Mouse (Mus musculus) hindbrain, embryonic 12.5 days (tissue): ENCODE data around the gene Fgf13. TPM values are rescaled to one million over a fixed set of nuclear protein-coding genes. Genes with fewer than 3 reads are reported as not detected.

Experiments used
- ATAC-seq: fragments of 200-750 bp; cut with Nextera tagmentation; 2 replicates; pipeline ENCODE4 v1.8.0; 2017; ENCODE audit warnings: moderate TSS enrichment; ENCODE audit not compliant: low FRiP score
- H3K27ac ChIP-seq: fragments of 300-500 bp; sonication (generic); 2 replicates; pipeline ENCODE4 v1.5.1; 2016; ENCODE audit warnings: mild to moderate bottlenecking
- H3K27me3 ChIP-seq: fragments of 300-500 bp; sonication (generic); 2 replicates; pipeline ENCODE4 v1.6.1; 2016; ENCODE audit warnings: mild to moderate bottlenecking
- H3K36me3 ChIP-seq: fragments of 300-500 bp; sonication (generic); 2 replicates; pipeline ENCODE4 v1.6.1; 2016; ENCODE audit warnings: mild to moderate bottlenecking
- H3K4me1 ChIP-seq: fragments of 300-500 bp; sonication (generic); 2 replicates; pipeline ENCODE4 v1.6.1; 2016
- H3K4me2 ChIP-seq: fragments of 300-500 bp; sonication (generic); replicated peaks from 2 replicates; pipeline ENCODE4 v1.6.1; 2016; ENCODE audit warnings: mild to moderate bottlenecking
- H3K4me3 ChIP-seq: fragments of 300-500 bp; sonication (generic); 2 replicates; pipeline ENCODE4 v1.5.1; 2016; ENCODE audit warnings: mild to moderate bottlenecking
- H3K9ac ChIP-seq: fragments of 300-500 bp; sonication (generic); 2 replicates; pipeline ENCODE4 v1.6.1; 2016; ENCODE audit warnings: mild to moderate bottlenecking, moderate library complexity
- H3K9me3 ChIP-seq: fragments of 300-500 bp; sonication (generic); replicated peaks from 2 replicates; pipeline ENCODE4 v1.6.1; 2016; ENCODE audit warnings: mild to moderate bottlenecking
- WGBS: fragments of 180-500 bp; shearing (Covaris S2); methylation state at CpG from one replicate; pipeline ENCODE4 v1.1.7; 2016; 5-methylcytosine and 5-hydroxymethylcytosine counted together
- polyA plus RNA-seq: library from polyadenylated mRNA; unstranded; fragments of >200 nt; fragmentation: Nextera tagmentation; extraction: Ambion mirVana; gene quantifications from 2 replicates; pipeline ENCODE4 v1.2.1, GENCODE M21; 2016

The Fgf13 gene
- polyA plus RNA-seq, result 77.5 and 92.5 TPM in 2 replicates

DNA sequence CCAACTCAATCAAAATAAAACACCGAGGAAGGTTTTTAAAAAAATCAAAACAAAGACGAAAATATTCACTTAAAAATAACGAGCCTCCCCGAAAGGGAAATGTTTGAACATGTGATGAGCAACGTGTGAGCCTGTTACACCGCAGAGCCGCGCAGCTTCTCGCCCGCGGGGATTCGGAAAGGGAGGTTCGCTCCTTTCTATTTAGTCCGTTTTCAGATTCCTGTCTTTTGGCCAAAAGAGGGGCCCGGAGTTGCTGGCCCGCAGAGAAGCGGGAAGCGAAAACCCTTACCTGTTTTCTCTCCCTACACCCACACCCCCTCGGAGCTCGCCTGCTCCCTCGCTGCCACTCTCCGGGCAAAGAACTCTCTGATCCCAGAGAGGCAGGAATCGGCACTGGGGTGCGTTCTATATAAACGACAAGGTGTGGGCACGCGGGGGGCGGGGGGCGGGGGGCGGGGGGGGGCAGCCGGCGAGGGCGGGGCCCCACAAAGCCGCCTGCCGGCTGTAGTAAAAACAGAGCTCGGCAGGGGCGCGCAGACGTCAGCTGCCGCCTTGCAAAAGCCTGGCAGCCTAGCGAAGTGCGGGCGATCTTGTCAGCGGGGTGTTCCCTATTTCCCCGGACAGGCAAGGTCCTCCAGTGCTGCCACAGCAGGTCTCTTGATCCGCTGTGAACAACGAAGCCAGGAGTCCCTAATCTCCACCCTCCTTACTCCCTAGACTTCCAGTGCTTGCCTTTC, at the start of gene Fgf13:
Fgf13 (minus strand) TSS at position 377 of the 737 bp plus-strand sequence.
- peak within 1 kb of the TSS; percentile 48 for H3K4me3 ChIP-seq
- H3K9ac ChIP-seq, result peak within 1 kb of the TSS; percentile 66
- H3K9me3 ChIP-seq, result no peaks in the 10 kb centered on the region
- H3K36me3 ChIP-seq, result no peaks in the 10 kb centered on the region
- peaks cover 3% of the 10 kb centered on the region; the same call in 1 of the 2 replicates for H3K27me3 ChIP-seq
- ATAC-seq, result peak; percentile 51
- no peaks in the 10 kb centered on the region for H3K4me1 ChIP-seq
- peak within 1 kb of the TSS; percentile 56 for H3K4me2 ChIP-seq
- 17% methylated on average over 42 of the region's 47 CpGs for WGBS
- peak within 1 kb of the TSS; percentile 68 for H3K27ac ChIP-seq

DNA sequence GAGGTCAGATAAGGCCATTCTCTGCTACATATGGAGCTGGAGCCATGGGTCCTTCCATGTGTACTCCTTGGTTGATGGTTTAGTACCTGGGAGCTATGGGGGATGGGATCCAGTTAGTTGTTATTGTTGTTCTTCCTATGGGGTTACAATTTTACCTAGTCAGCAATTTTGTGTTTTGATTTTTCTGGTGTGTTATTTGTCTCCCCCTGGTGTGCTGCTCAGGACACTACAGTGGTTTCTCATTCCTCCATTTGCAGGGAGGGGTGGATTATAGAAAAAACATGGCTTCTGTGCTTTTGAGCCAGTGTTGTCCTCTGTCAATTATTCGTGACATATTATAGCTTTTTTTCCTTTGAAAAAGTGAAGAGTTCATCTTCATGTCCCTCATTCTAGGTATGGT, 38.7 kb upstream of the Fgf13 start:
- H3K9me3 ChIP-seq, result no peaks in the 10 kb centered on the region
- WGBS, result 69% methylated on average over 1 of the region's 1 CpGs

DNA sequence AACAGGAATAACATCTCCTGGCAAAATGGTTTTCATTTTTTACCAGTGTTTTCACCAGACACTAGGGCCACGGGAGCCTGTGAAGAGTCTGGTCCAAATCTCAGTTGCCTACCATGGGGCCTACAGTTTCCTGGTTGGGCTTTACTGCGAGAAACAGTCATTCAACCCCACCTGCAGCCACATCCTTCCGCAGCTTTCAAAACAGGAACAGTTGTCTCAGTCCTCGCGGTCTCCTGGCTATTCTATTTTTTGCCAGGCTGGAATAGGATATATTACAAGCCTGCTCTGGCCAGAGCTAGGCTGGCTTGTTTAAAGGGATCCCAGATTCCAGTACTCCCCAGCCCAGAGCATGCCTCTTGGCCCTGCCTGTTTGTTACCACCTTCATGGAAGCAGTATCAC, 21.2 kb upstream of the Fgf13 start:
- Histone ChIP-seq H3K27ac (no peak overlapping the region), H3K27me3 (no peaks in the 10 kb centered on the region), H3K4me2 (no peak overlapping the region), H3K36me3 (no peaks in the 10 kb centered on the region), H3K4me3 (no peak overlapping the region), H3K4me1 (no peaks in the 10 kb centered on the region), H3K9me3 (no peaks in the 10 kb centered on the region), H3K9ac (no peak overlapping the region)
- no peak for ATAC-seq
- 62% methylated on average over 5 of the region's 5 CpGs for WGBS

More for the DNA sequence above, 38.7 kb upstream of the Fgf13 start:
- no peaks in the 10 kb centered on the region for H3K36me3 ChIP-seq
- no peak overlapping the region for H3K27ac ChIP-seq
- H3K4me1 ChIP-seq, result no peaks in the 10 kb centered on the region
- H3K9ac ChIP-seq, result no peak overlapping the region
- H3K27me3 ChIP-seq, result no peaks in the 10 kb centered on the region
- H3K4me3 ChIP-seq, result no peak overlapping the region
- H3K4me2 ChIP-seq, result no peak overlapping the region
- ATAC-seq, result no peak

DNA sequence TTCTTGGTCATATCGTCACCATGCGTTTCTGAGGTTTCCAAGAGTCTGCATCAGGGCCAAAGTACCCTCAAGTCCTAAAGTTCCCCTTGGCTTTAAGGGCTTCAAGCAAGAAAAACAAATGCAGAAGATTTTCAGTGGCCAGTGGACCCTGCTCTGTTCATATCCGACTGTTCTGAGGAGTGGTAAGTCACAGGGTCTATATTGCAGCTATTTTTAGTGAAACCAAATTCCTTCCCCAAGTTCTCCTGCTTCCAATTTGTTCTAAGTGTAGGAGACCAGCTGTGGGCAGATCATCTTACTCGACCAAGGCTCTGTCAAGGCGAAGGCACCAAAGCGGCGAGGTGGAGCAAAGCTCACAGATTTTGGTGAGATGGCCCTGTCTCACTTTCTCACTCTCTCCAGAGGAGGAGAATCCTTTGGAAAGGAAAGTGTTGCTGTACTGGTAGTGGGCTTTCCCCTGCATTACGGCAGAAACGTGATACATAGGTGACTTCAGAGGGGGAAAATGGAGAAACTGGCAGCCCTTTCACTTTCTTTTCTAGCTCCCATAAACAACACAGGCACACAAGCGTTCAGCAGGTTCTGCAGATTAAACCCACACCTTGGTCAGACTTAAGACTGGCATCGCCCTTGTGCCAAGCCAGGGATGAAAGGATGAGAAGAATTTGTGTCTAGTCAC, 17.8 kb upstream of the Fgf13 start:
- H3K9ac ChIP-seq, result no peak overlapping the region
- 82% methylated on average over 11 of the region's 11 CpGs for WGBS
- ATAC-seq, result no peak
- H3K27me3 ChIP-seq, result no peaks in the 10 kb centered on the region
- H3K4me3 ChIP-seq, result no peak overlapping the region
- H3K36me3 ChIP-seq, result no peaks in the 10 kb centered on the region
- no peaks in the 10 kb centered on the region for H3K4me1 ChIP-seq
- H3K4me2 ChIP-seq, result no peak overlapping the region
- no peak overlapping the region for H3K27ac ChIP-seq
- H3K9me3 ChIP-seq, result no peaks in the 10 kb centered on the region

DNA sequence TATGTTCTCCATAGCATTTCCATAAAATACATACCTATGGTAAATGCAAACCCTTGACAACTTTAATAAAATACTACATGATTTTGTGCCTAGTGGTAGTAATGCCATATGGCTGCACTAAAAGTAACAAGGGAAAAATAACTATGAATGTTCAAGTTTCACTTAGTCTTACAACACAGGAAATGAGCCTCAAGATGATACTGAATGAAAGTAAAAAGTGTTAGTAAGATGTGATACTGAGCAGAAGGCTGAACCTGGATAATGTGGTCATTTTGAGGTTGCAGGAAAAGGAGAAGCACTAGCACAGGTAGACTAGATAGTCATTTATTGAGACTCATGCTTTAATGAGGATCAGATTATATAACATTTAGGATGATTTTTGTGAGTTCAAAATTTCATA, 16.2 kb upstream of the Fgf13 start:
- no peak overlapping the region for H3K4me3 ChIP-seq
- no peak overlapping the region for H3K27ac ChIP-seq
- H3K27me3 ChIP-seq, result no peaks in the 10 kb centered on the region
- no peaks in the 10 kb centered on the region for H3K4me1 ChIP-seq
- no peaks in the 10 kb centered on the region for H3K9me3 ChIP-seq
- H3K4me2 ChIP-seq, result no peak overlapping the region
- H3K36me3 ChIP-seq, result no peaks in the 10 kb centered on the region
- no peak for ATAC-seq
- no peak overlapping the region for H3K9ac ChIP-seq

DNA sequence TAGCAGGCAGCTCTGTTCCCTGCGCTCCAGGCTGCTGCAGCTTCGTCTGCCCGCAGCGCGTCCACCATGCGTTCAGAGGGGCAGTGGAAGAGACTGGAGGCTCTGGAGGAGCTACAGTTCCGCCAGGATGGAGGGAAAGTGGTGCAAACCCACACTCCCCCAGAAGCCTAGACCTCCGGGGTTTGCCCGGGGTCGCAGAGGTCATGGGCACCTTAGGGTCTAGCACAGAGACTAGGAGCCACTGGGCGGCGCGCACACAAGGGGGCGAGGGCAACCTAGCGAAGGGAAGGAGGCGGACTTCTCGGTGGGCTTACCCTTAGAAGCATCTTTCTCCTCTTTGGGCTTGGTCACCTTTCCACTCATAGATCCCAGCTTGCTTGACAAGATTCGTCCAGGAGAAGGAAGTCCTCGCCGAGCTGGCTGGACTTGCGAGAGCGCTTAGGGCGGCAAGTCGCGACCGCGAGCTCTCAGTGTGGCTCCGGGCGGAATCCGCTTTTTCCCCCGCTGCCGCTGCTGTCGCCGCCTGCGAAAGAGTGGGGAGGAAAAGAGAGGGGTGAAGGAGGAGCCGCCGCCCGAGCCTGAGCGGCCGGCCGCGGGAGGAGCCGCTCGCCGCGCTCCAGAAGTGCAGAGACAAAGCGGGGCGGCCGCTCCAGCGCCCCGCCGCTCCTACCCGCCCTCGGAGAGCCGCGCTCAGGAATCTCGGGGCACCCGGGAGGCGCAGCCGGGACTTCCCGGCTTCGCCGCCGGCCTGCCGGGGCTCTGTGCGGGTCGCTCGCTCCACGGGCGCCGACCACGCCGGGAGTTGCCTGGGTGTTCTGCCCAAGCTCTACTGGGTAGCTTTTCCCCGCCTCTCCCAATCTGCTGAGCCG, 811 bp downstream of the Fgf13 start:
- H3K4me1 ChIP-seq, result no peaks in the 10 kb centered on the region
- H3K36me3 ChIP-seq, result no peaks in the 10 kb centered on the region
- no peaks in the 10 kb centered on the region for H3K9me3 ChIP-seq
- H3K9ac ChIP-seq, result peak overlapping the region; percentile 66
- peak; percentile 76 for ATAC-seq
- H3K27me3 ChIP-seq, result peaks cover 3% of the 10 kb centered on the region; the same call in 1 of the 2 replicates
- H3K4me3 ChIP-seq, result peak overlapping the region; percentile 48
- WGBS, result 32% methylated on average over 53 of the region's 75 CpGs
- H3K27ac ChIP-seq, result peak overlapping the region; percentile 68
- peak overlapping the region; percentile 56 for H3K4me2 ChIP-seq

DNA sequence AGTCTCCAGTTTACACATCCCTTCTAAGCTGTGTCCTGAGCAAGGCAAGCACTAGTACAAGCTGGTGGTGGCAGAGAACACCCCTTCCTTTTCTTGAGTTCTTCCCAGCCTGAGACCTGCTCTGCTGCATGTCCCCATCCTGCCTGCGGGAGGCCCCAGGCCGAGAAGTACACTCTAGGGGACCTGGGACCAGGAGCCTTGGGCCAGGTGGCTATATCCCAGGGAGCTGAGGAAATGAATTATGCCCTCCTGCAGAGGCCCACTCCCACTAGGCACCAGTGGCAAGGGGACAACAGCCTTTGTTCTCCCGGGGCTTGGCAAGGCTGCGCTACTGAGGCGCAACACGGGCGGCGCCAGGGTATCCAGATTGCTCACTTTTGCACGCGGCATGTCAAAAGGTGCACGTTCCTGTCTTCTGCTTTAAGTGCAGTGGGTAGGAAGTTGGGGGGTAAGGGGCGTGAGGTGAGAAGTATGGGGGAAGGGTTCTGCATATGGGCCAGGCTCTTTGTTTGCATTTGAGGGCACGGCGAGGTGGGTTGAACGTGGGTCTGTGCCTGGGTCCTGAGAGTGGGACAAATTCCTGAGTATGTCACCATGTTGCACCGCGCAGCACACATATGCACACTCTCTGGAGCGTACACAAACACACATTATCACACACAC, 1.7 kb downstream of the Fgf13 start:
- Histone ChIP-seq H3K9ac (peak overlapping the region; percentile 66), H3K4me1 (no peaks in the 10 kb centered on the region), H3K4me3 (peak overlapping the region; percentile 48), H3K27me3 (peaks cover 3% of the 10 kb centered on the region; the same call in 1 of the 2 replicates), H3K36me3 (no peaks in the 10 kb centered on the region), H3K4me2 (peak overlapping the region; percentile 56), H3K27ac (0 out of 2 replicates have a peak overlapping the region, but pooled peaks have one; percentile 12), H3K9me3 (no peaks in the 10 kb centered on the region)
- WGBS, result 26% methylated on average over 18 of the region's 18 CpGs
- ATAC-seq, result peak; percentile 47

DNA sequence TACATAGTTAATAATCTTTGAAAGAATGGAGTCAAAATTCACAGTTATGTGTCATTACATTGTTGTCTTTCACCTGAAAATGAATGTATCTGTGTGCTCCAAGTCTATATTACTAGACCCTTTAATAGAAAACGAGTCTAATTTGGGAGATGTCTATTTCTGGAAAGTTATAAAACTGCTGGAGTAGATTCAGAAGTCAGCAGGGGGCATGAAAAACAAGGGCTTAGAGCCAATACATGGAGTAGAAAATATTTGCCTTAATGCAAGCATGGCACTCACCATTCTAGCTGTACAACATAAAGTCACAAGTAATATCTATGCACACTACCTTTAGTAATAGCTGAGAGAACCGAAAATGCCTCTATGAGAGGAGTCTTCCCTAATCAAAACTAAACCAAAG, 19.9 kb downstream of the Fgf13 start:
- Histone ChIP-seq H3K4me3 (no peak overlapping the region), H3K9me3 (no peaks in the 10 kb centered on the region), H3K27me3 (no peaks in the 10 kb centered on the region), H3K9ac (no peak overlapping the region), H3K4me2 (no peak overlapping the region), H3K27ac (no peak overlapping the region), H3K4me1 (no peaks in the 10 kb centered on the region), H3K36me3 (no peaks in the 10 kb centered on the region)
- WGBS, result 78% methylated on average over 2 of the region's 2 CpGs
- ATAC-seq, result no peak

DNA sequence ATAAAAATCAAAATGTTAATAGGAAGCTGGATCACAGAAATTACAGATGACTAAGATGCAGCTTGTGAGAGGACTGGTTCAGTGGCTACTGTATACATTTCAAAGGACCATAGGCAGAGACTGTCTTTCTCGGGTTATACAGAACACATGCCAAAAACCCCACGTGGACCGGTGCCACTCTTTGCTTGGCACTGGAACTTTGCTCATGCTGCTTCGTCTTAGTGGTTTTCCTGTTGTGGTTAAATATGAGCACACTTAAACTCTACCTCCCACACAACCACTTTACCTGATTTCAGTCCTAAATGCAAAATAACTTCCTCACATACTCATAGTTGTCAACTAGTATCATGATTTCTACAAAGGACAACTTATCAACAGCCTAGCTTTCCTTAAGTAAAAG, 59.6 kb downstream of the Fgf13 start:
- no peaks in the 10 kb centered on the region for H3K4me1 ChIP-seq
- no peaks in the 10 kb centered on the region for H3K27me3 ChIP-seq
- H3K4me2 ChIP-seq, result no peak overlapping the region
- ATAC-seq, result no peak
- H3K36me3 ChIP-seq, result no peaks in the 10 kb centered on the region
- H3K4me3 ChIP-seq, result no peak overlapping the region
- no peak overlapping the region for H3K9ac ChIP-seq
- 76% methylated on average over 4 of the region's 4 CpGs for WGBS
- H3K9me3 ChIP-seq, result no peaks in the 10 kb centered on the region
- H3K27ac ChIP-seq, result no peak overlapping the region

DNA sequence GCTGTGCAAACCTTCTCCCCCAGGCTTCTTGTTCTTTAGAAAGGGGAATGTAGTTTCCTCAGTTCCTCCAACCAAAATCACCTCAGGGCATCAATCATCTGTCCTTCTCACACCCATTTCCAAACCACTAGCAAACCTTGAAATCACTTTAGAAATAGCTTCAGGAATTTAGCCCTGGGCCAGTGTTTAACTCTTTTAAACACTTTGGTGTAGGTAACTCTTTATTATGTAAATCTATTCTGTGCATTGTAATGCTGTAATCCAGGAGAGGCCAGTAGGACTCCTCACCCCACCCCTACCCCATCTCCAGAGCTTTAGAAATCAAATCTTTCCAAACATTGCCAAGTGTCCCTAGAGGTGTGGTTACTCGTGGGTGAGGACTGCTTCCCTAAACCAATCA, 74.5 kb downstream of the Fgf13 start:
- Histone ChIP-seq H3K4me1 (no peaks in the 10 kb centered on the region), H3K4me2 (no peak overlapping the region), H3K9me3 (no peaks in the 10 kb centered on the region), H3K27me3 (no peaks in the 10 kb centered on the region), H3K36me3 (no peaks in the 10 kb centered on the region), H3K4me3 (no peak overlapping the region), H3K9ac (no peak overlapping the region), H3K27ac (no peak overlapping the region)
- ATAC-seq, result no peak
- 35% methylated on average over 1 of the region's 1 CpGs for WGBS

DNA sequence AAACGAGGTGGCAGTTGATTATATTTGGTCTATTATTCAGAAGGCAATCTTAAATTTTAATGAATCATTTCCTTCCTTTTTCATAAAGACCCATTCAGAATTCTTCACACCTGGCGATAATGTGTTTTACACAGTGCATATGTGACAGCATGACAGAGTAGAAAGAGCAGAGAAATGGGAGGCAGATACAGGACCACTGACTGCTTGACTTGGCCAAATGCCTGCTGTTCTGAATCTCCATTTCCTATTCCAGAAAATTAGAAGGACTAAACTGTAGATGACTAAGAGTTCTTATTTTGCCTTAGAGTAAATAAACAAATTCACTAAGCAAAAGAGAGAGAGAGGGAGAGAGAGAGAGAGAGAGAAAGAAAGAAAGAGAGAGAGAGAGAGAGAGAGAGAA, 82.4 kb downstream of the Fgf13 start:
- no peak overlapping the region for H3K9ac ChIP-seq
- WGBS, result 84% methylated on average over 2 of the region's 2 CpGs
- H3K4me2 ChIP-seq, result no peak overlapping the region
- no peaks in the 10 kb centered on the region for H3K36me3 ChIP-seq
- no peaks in the 10 kb centered on the region for H3K27me3 ChIP-seq
- no peak overlapping the region for H3K27ac ChIP-seq
- no peak for ATAC-seq
- H3K4me3 ChIP-seq, result no peak overlapping the region
- H3K9me3 ChIP-seq, result no peaks in the 10 kb centered on the region
- no peaks in the 10 kb centered on the region for H3K4me1 ChIP-seq
